Mouse (Mus musculus) limb, embryonic 10.5 days (tissue): ENCODE data around the gene Pou3f3. TPM values are rescaled to one million over a fixed set of nuclear protein-coding genes. Genes with fewer than 3 reads are reported as not detected.

Source experiments
- DNase-seq: peaks from one replicate; pipeline ENCODE4 v3.0.0-alpha.2; 2017; ENCODE audit warnings: low spot score
- H3K27ac ChIP-seq: fragments of 300-500 bp; sonication (generic); 2 replicates; pipeline ENCODE4 v1.5.1; 2016; ENCODE audit warnings: mild to moderate bottlenecking
- H3K27me3 ChIP-seq: fragments of 300-500 bp; sonication (generic); 2 replicates; pipeline ENCODE4 v1.6.1; 2016; ENCODE audit warnings: low read depth, mild to moderate bottlenecking; ENCODE audit not compliant: poor library complexity, severe bottlenecking
- H3K36me3 ChIP-seq: fragments of 300-500 bp; sonication (generic); 2 replicates; pipeline ENCODE4 v1.6.1; 2016; ENCODE audit warnings: mild to moderate bottlenecking, moderate library complexity
- H3K4me1 ChIP-seq: fragments of 300-500 bp; sonication (generic); 2 replicates; pipeline ENCODE4 v1.6.1; 2016
- H3K4me3 ChIP-seq: fragments of 300-500 bp; sonication (generic); 2 replicates; pipeline ENCODE4 v1.5.1; 2016; ENCODE audit warnings: mild to moderate bottlenecking, moderate library complexity
- H3K9me3 ChIP-seq: fragments of 300-500 bp; sonication (generic); replicated peaks from 2 replicates; pipeline ENCODE4 v1.6.1; 2016; ENCODE audit warnings: mild to moderate bottlenecking
- WGBS: fragments of 180-500 bp; shearing (Covaris S2); methylation state at CpG from one replicate; pipeline ENCODE4 v1.1.7; 2016; 5-methylcytosine and 5-hydroxymethylcytosine counted together
- polyA plus RNA-seq: library from polyadenylated mRNA; unstranded; fragments of >200 nt; fragmentation: Nextera tagmentation; extraction: Ambion mirVana; gene quantifications from 2 replicates; pipeline ENCODE4 v1.2.1, GENCODE M21; 2016

Gene Pou3f3
- polyA plus RNA-seq, 1 experiment from 2014 or later, result not detected

GRCm38 (mm10) chr1:42697756-42698583, 2.4 kb downstream of the Pou3f3 start:
- Histone ChIP-seq H3K4me3 (peak overlapping the region; percentile 58), H3K27ac (peak overlapping the region; percentile 31; the same call in 1 of the 2 replicates), H3K9me3 (no peaks in the 10 kb centered on the region), H3K36me3 (no peaks in the 10 kb centered on the region), H3K27me3 (peaks cover 100% of the 10 kb centered on the region), H3K4me1 (peaks cover 50% of the 10 kb centered on the region)
- peak; percentile 76 for DNase-seq
- under 1% methylated on average over 80 of the region's 80 CpGs for WGBS

- DNase-seq, result peak; percentile 35
- 2% methylated on average over 57 of the region's 57 CpGs for WGBS
Measured at GRCm38 (mm10) chr1:42698584-42699333, 3.2 kb downstream of the Pou3f3 start.

GRCm38 (mm10) chr1:42699471-42699871, 3.9 kb downstream of the Pou3f3 start:
- H3K9me3 ChIP-seq, result no peaks in the 10 kb centered on the region
- H3K36me3 ChIP-seq, result no peaks in the 10 kb centered on the region
- H3K4me3 ChIP-seq, result no peak overlapping the region
- peaks cover 100% of the 10 kb centered on the region for H3K27me3 ChIP-seq
- peak; percentile 67 for DNase-seq
- H3K27ac ChIP-seq, result no peak overlapping the region
- H3K4me1 ChIP-seq, result peaks cover 47% of the 10 kb centered on the region
- WGBS, result under 1% methylated on average over 19 of the region's 19 CpGs

More at GRCm38 (mm10) chr1:42698584-42699333, 3.2 kb downstream of the Pou3f3 start:
- H3K27ac ChIP-seq, result no peak overlapping the region
- H3K4me3 ChIP-seq, result peak overlapping the region; percentile 58
- H3K4me1 ChIP-seq, result peaks cover 48% of the 10 kb centered on the region
- H3K9me3 ChIP-seq, result no peaks in the 10 kb centered on the region
- H3K36me3 ChIP-seq, result no peaks in the 10 kb centered on the region
- H3K27me3 ChIP-seq, result peaks cover 100% of the 10 kb centered on the region

- 5% methylated on average over 3 of the region's 3 CpGs for WGBS
- DNase-seq, result no peak
- Histone ChIP-seq H3K27me3 (peaks cover 100% of the 10 kb centered on the region), H3K36me3 (no peaks in the 10 kb centered on the region), H3K4me3 (no peak overlapping the region), H3K4me1 (peaks cover 44% of the 10 kb centered on the region), H3K27ac (no peak overlapping the region), H3K9me3 (no peaks in the 10 kb centered on the region)
Measured at GRCm38 (mm10) chr1:42700171-42700570, 4.6 kb downstream of the Pou3f3 start.

- H3K27ac ChIP-seq, result no peak overlapping the region
- 12% methylated on average over 1 of the region's 1 CpGs for WGBS
Measured at GRCm38 (mm10) chr1:42700815-42701214, 5.2 kb downstream of the Pou3f3 start.

GRCm38 (mm10) chr1:42701833-42702611, 6.5 kb downstream of the Pou3f3 start:
- H3K36me3 ChIP-seq, result no peaks in the 10 kb centered on the region
- no peaks in the 10 kb centered on the region for H3K9me3 ChIP-seq
- WGBS, result 12% methylated on average over 5 of the region's 5 CpGs
- H3K4me1 ChIP-seq, result peaks cover 36% of the 10 kb centered on the region
- no peak for DNase-seq
- peaks cover 100% of the 10 kb centered on the region for H3K27me3 ChIP-seq
- H3K27ac ChIP-seq, result no peak overlapping the region
- H3K4me3 ChIP-seq, result no peak overlapping the region

More at GRCm38 (mm10) chr1:42700815-42701214, 5.2 kb downstream of the Pou3f3 start:
- Histone ChIP-seq H3K4me1 (peaks cover 43% of the 10 kb centered on the region), H3K27me3 (peaks cover 100% of the 10 kb centered on the region), H3K9me3 (no peaks in the 10 kb centered on the region), H3K4me3 (no peak overlapping the region), H3K36me3 (no peaks in the 10 kb centered on the region)
- no peak for DNase-seq

GRCm38 (mm10) chr1:42702984-42703383, 7.4 kb downstream of the Pou3f3 start:
- 4% methylated on average over 9 of the region's 9 CpGs for WGBS
- H3K27me3 ChIP-seq, result peaks cover 100% of the 10 kb centered on the region
- H3K4me3 ChIP-seq, result no peak overlapping the region
- H3K36me3 ChIP-seq, result no peaks in the 10 kb centered on the region
- peak; percentile 37 for DNase-seq
- H3K4me1 ChIP-seq, result peaks cover 27% of the 10 kb centered on the region
- H3K9me3 ChIP-seq, result no peaks in the 10 kb centered on the region
- no peak overlapping the region for H3K27ac ChIP-seq

- H3K27me3 ChIP-seq, result peaks cover 100% of the 10 kb centered on the region
- WGBS, result 1% methylated on average over 7 of the region's 7 CpGs
- no peak overlapping the region for H3K27ac ChIP-seq
- no peaks in the 10 kb centered on the region for H3K36me3 ChIP-seq
- peaks cover 23% of the 10 kb centered on the region for H3K4me1 ChIP-seq
- H3K9me3 ChIP-seq, result no peaks in the 10 kb centered on the region
- DNase-seq, result peak; percentile 50
- no peak overlapping the region for H3K4me3 ChIP-seq
Measured at GRCm38 (mm10) chr1:42703424-42703823, 7.9 kb downstream of the Pou3f3 start.

- Histone ChIP-seq H3K36me3 (no peaks in the 10 kb centered on the region), H3K4me3 (no peak overlapping the region), H3K27me3 (peaks cover 100% of the 10 kb centered on the region), H3K27ac (no peak overlapping the region), H3K4me1 (peaks cover 19% of the 10 kb centered on the region), H3K9me3 (no peaks in the 10 kb centered on the region)
- peak; percentile 62 for DNase-seq
- under 1% methylated on average over 26 of the region's 26 CpGs for WGBS
Measured at GRCm38 (mm10) chr1:42703851-42704613, 8.5 kb downstream of the Pou3f3 start.

- DNase-seq, result peak; percentile 57
- Histone ChIP-seq H3K27me3 (peaks cover 100% of the 10 kb centered on the region), H3K9me3 (no peaks in the 10 kb centered on the region), H3K27ac (no peak overlapping the region), H3K36me3 (no peaks in the 10 kb centered on the region), H3K4me3 (no peak overlapping the region), H3K4me1 (peaks cover 19% of the 10 kb centered on the region)
- under 1% methylated on average over 17 of the region's 17 CpGs for WGBS
Measured at GRCm38 (mm10) chr1:42704981-42705810, 9.6 kb downstream of the Pou3f3 start.

GRCm38 (mm10) chr1:42705811-42706160, 10.2 kb downstream of the Pou3f3 start:
- H3K36me3 ChIP-seq, result no peaks in the 10 kb centered on the region
- H3K4me3 ChIP-seq, result no peak overlapping the region
- H3K27me3 ChIP-seq, result peaks cover 100% of the 10 kb centered on the region
- H3K27ac ChIP-seq, result no peak overlapping the region
- H3K4me1 ChIP-seq, result peaks cover 19% of the 10 kb centered on the region
- DNase-seq, result no peak
- 2% methylated on average over 8 of the region's 8 CpGs for WGBS
- no peaks in the 10 kb centered on the region for H3K9me3 ChIP-seq
